Mouse (Mus musculus) intestine, embryonic 16.5 days (tissue): Measurements from ENCODE around the gene Kpna7. TPM values are rescaled to one million over a fixed set of nuclear protein-coding genes. Genes with fewer than 3 reads are reported as not detected.

Experiments
- ATAC-seq: fragments of 200-750 bp; cut with Nextera tagmentation; 2 replicates; pipeline ENCODE4 v1.8.0; 2017; ENCODE audit warnings: moderate TSS enrichment, moderate library complexity
- H3K27ac ChIP-seq: fragments of 300-500 bp; sonication (generic); 2 replicates; pipeline ENCODE4 v1.5.1; 2014; ENCODE audit warnings: mild to moderate bottlenecking, low read length
- H3K27me3 ChIP-seq: fragments of 300-500 bp; sonication (generic); replicated peaks from 2 replicates; pipeline ENCODE4 v1.6.1; 2014; ENCODE audit warnings: low read length, control low read depth, mixed read lengths; ENCODE audit not compliant: control insufficient read depth, insufficient read depth
- H3K36me3 ChIP-seq: fragments of 300-500 bp; sonication (generic); 2 replicates; pipeline ENCODE4 v1.6.1; 2014; ENCODE audit warnings: low read length, control low read depth; ENCODE audit not compliant: control insufficient read depth, insufficient read depth
- H3K4me1 ChIP-seq: fragments of 300-500 bp; sonication (generic); 2 replicates; pipeline ENCODE4 v1.6.1; 2014; ENCODE audit warnings: low read length, control low read depth, mixed read lengths; ENCODE audit not compliant: control insufficient read depth, insufficient read depth
- H3K4me2 ChIP-seq: fragments of 300-500 bp; sonication (generic); 2 replicates; pipeline ENCODE4 v1.6.1; 2014; ENCODE audit warnings: low read depth, low read length, control low read depth
- H3K4me3 ChIP-seq: fragments of 300-500 bp; sonication (generic); 2 replicates; pipeline ENCODE4 v1.5.1; 2014; ENCODE audit warnings: mild to moderate bottlenecking, low read length
- H3K9ac ChIP-seq: fragments of 300-500 bp; sonication (generic); 2 replicates; pipeline ENCODE4 v1.6.1; 2014; ENCODE audit warnings: low read depth, low read length
- H3K9me3 ChIP-seq: fragments of 300-500 bp; sonication (generic); 2 replicates; pipeline ENCODE4 v1.6.1; 2016; ENCODE audit warnings: low read length, control low read depth; ENCODE audit not compliant: control insufficient read depth
- WGBS: fragments of 180-500 bp; shearing (Covaris S2); extraction: QIAGEN DNeasy Blood & Tissue Kit; methylation state at CpG from one replicate; pipeline ENCODE4 v1.1.7; 2014; 5-methylcytosine and 5-hydroxymethylcytosine counted together
- polyA plus RNA-seq: library from polyadenylated mRNA; unstranded; fragments of >200 nt; fragmentation: Nextera tagmentation; extraction: Ambion mirVana; gene quantifications from 2 replicates; pipeline ENCODE4 v1.2.1, GENCODE M21; 2015

The Kpna7 gene
- polyA plus RNA-seq, 1 experiment from 2014 or later, result 0.40 TPM

GRCm38 (mm10) chr5:145119385-145119784, 35.6 kb upstream of the Kpna7 start:
- Histone ChIP-seq H3K27ac (no peak overlapping the region), H3K27me3 (no peaks in the 10 kb centered on the region), H3K36me3 (peaks cover 12% of the 10 kb centered on the region; the same call in 1 of the 2 replicates), H3K9me3 (no peaks in the 10 kb centered on the region), H3K4me2 (no peak overlapping the region), H3K4me1 (peaks cover 22% of the 10 kb centered on the region), H3K4me3 (no peak overlapping the region), H3K9ac (no peak overlapping the region)
- ATAC-seq, result no peak
- WGBS, result 88% methylated on average over 2 of the region's 2 CpGs

- 88% methylated on average over 5 of the region's 5 CpGs for WGBS
- ATAC-seq, result no peak
- Histone ChIP-seq H3K27ac (no peak overlapping the region), H3K4me3 (no peak overlapping the region), H3K27me3 (no peaks in the 10 kb centered on the region), H3K9ac (no peak overlapping the region), H3K4me1 (peaks cover 22% of the 10 kb centered on the region), H3K9me3 (no peaks in the 10 kb centered on the region), H3K36me3 (0 out of 2 replicates have a peak, but pooled peaks cover 7% of the 10 kb centered on the region), H3K4me2 (no peak overlapping the region)
Observed at GRCm38 (mm10) chr5:145118461-145118860, 34.6 kb upstream of the Kpna7 start.

- H3K9ac ChIP-seq, result peak overlapping the region; percentile 33; the same call in 1 of the 2 replicates
- WGBS, result 59% methylated on average over 6 of the region's 6 CpGs
- no peak overlapping the region for H3K4me3 ChIP-seq
- H3K27me3 ChIP-seq, result no peaks in the 10 kb centered on the region
- H3K4me1 ChIP-seq, result peaks cover 22% of the 10 kb centered on the region
- no peak overlapping the region for H3K4me2 ChIP-seq
- ATAC-seq, result no peak
- H3K36me3 ChIP-seq, result 0 out of 2 replicates have a peak, but pooled peaks cover 7% of the 10 kb centered on the region
- H3K9me3 ChIP-seq, result no peaks in the 10 kb centered on the region
- no peak overlapping the region for H3K27ac ChIP-seq
Observed at GRCm38 (mm10) chr5:145118005-145118404, 34.2 kb upstream of the Kpna7 start.

GRCm38 (mm10) chr5:145116916-145117315, 33.1 kb upstream of the Kpna7 start:
- Histone ChIP-seq H3K9ac (peak overlapping the region; percentile 84), H3K4me2 (peak overlapping the region; percentile 84), H3K36me3 (0 out of 2 replicates have a peak, but pooled peaks cover 3% of the 10 kb centered on the region), H3K27me3 (no peaks in the 10 kb centered on the region), H3K4me3 (peak overlapping the region; percentile 91), H3K9me3 (no peaks in the 10 kb centered on the region), H3K4me1 (peaks cover 22% of the 10 kb centered on the region), H3K27ac (peak overlapping the region; percentile 91)
- peak; percentile 10 for ATAC-seq
- WGBS, result 48% methylated on average over 10 of the region's 10 CpGs

- H3K9me3 ChIP-seq, result no peaks in the 10 kb centered on the region
- H3K27ac ChIP-seq, result peak overlapping the region; percentile 91
- 18% methylated on average over 4 of the region's 4 CpGs for WGBS
- H3K4me2 ChIP-seq, result peak overlapping the region; percentile 84
- peak overlapping the region; percentile 84 for H3K9ac ChIP-seq
- 0 out of 2 replicates have a peak, but pooled peaks cover 2% of the 10 kb centered on the region for H3K36me3 ChIP-seq
- peak overlapping the region; percentile 91 for H3K4me3 ChIP-seq
- H3K27me3 ChIP-seq, result no peaks in the 10 kb centered on the region
- peaks cover 22% of the 10 kb centered on the region for H3K4me1 ChIP-seq
- peak; percentile 73 for ATAC-seq
Observed at GRCm38 (mm10) chr5:145116316-145116715, 32.5 kb upstream of the Kpna7 start.

GRCm38 (mm10) chr5:145115736-145116135, 31.9 kb upstream of the Kpna7 start:
- Histone ChIP-seq H3K4me1 (peaks cover 22% of the 10 kb centered on the region), H3K4me2 (peak overlapping the region; percentile 84), H3K27ac (peak overlapping the region; percentile 91), H3K9me3 (no peaks in the 10 kb centered on the region), H3K36me3 (0 out of 2 replicates have a peak, but pooled peaks cover 3% of the 10 kb centered on the region), H3K27me3 (no peaks in the 10 kb centered on the region), H3K4me3 (peak overlapping the region; percentile 91), H3K9ac (peak overlapping the region; percentile 84)
- ATAC-seq, result no peak
- WGBS, result 84% methylated on average over 5 of the region's 5 CpGs

- Histone ChIP-seq H3K27me3 (no peaks in the 10 kb centered on the region), H3K9ac (peak overlapping the region; percentile 84), H3K27ac (peak overlapping the region; percentile 83), H3K4me1 (peaks cover 22% of the 10 kb centered on the region), H3K4me3 (peak overlapping the region; percentile 91), H3K9me3 (no peaks in the 10 kb centered on the region), H3K36me3 (0 out of 2 replicates have a peak, but pooled peaks cover 8% of the 10 kb centered on the region), H3K4me2 (peak overlapping the region; percentile 84)
- 14% methylated on average over 36 of the region's 40 CpGs for WGBS
- ATAC-seq, result peak; percentile 41
Observed at GRCm38 (mm10) chr5:145114606-145115473, 31.0 kb upstream of the Kpna7 start.

- Histone ChIP-seq H3K9ac (peak within 1 kb of the TSS; percentile 84), H3K4me1 (peaks cover 22% of the 10 kb centered on the region), H3K9me3 (no peaks in the 10 kb centered on the region), H3K4me3 (peak within 1 kb of the TSS; percentile 91), H3K27me3 (no peaks in the 10 kb centered on the region), H3K36me3 (0 out of 2 replicates have a peak, but pooled peaks cover 10% of the 10 kb centered on the region), H3K4me2 (peak within 1 kb of the TSS; percentile 84), H3K27ac (peak within 1 kb of the TSS; percentile 83)
- peak; percentile 82 for ATAC-seq
- under 1% methylated on average over 42 of the region's 53 CpGs for WGBS
Observed at GRCm38 (mm10) chr5:145114071-145114605, 30.3 kb upstream of the Kpna7 start, which contains the start of gene Arpc1b. TSS of gene Arpc1b (plus strand) at chr5:145114215.

- 23% methylated on average over 2 of the region's 2 CpGs for WGBS
- peak overlapping the region; percentile 72 for H3K27ac ChIP-seq
- H3K4me3 ChIP-seq, result peak overlapping the region; percentile 91
Observed at GRCm38 (mm10) chr5:145113416-145113815, 29.6 kb upstream of the Kpna7 start.

More at GRCm38 (mm10) chr5:145113416-145113815, 29.6 kb upstream of the Kpna7 start:
- no peaks in the 10 kb centered on the region for H3K9me3 ChIP-seq
- ATAC-seq, result peak; percentile 24
- H3K4me2 ChIP-seq, result peak overlapping the region; percentile 84
- peak overlapping the region; percentile 84; the same call in 1 of the 2 replicates for H3K9ac ChIP-seq
- H3K27me3 ChIP-seq, result no peaks in the 10 kb centered on the region
- peaks cover 22% of the 10 kb centered on the region for H3K4me1 ChIP-seq
- H3K36me3 ChIP-seq, result 0 out of 2 replicates have a peak, but pooled peaks cover 10% of the 10 kb centered on the region
